In genomic region chr8:124701023-124701422, GRCm38 (mm10) we compare ENCODE assay signal across 16 mouse cellular contexts. TPM values are rescaled to one million over a fixed set of nuclear protein-coding genes. Genes with fewer than 3 reads are reported as not detected.
A peak's percentile ranks its signal among the peaks of the same experiment; 100 is the strongest.
DNase-seq lines count a peak whose midpoint lies in the region; ATAC-seq and TF ChIP-seq lines count a peak whose summit lies in the region.
"Had no signal": no experiment of that assay in that cellular context is flagged by ENCODE, and none has a peak within 500 bp of the region (broad histone marks: within the 10 kb centered on the region; RNA-seq: fewer than 3 reads in every experiment).

No protein-coding gene starts in this region.

- no peak for DNase-seq in heart, postnatal 0 days (ENCODE audit: low spot score)
- DNase-seq in heart, adult 8-10 months (ENCODE audit: low spot score): no peak
- DNase-seq in CH12.LX (ENCODE audit: extremely low read depth): no peak
- DNase-seq in thymus, postnatal 0 days (ENCODE audit: low spot score): peak; percentile 86
- DNase-seq in kidney, postnatal 10 days: no peak
- DNase-seq in gastrocnemius, adult 8-10 months (ENCODE audit: low spot score in 2 of 2): no peak
- no peak for DNase-seq in retina, postnatal 1 day
- DNase-seq: cerebellum, postnatal 10 days; kidney, adult 11 months; left cerebral cortex, postnatal 4 days; right cerebral cortex, postnatal 14 days had no signal

- H3K4me3 ChIP-seq in heart, postnatal 0 days (ENCODE audit: low read depth, low read length): no peak overlapping the region
- no peak overlapping the region for H3K4me3 ChIP-seq in CH12.LX (replicated peaks in 1 of 3; ENCODE audit: low read depth in 2 of 3, low read length in 2 of 3, poor library complexity in 1 of 3)
- H3K4me3 ChIP-seq: embryonic facial prominence, embryonic 12.5 days; liver, embryonic 15.5 days; midbrain, embryonic 13.5 days had no signal

- H3K4me1 ChIP-seq in heart, postnatal 0 days (ENCODE audit: control insufficient read depth, insufficient read depth): no peaks in the 10 kb centered on the region
- H3K4me1 ChIP-seq in CH12.LX (ENCODE audit: control insufficient read depth in 1 of 2, insufficient read depth in 2 of 2): peaks cover 8 to 23% of the 10 kb centered on the region in 2 experiments
- H3K4me1 ChIP-seq: embryonic facial prominence, embryonic 12.5 days; liver, embryonic 15.5 days; midbrain, embryonic 13.5 days had no signal

- no peak for TF ChIP-seq CTCF in heart, postnatal 0 days (IDR thresholded peaks at IDR 0.05; ENCODE audit: low read depth)
- TF ChIP-seq CTCF in CH12.LX (conservative IDR thresholded peaks at IDR 0.05 in 1 of 2, IDR thresholded peaks at IDR 0.05 in 1 of 2; ENCODE audit: low read depth in 2 of 2, low read length in 2 of 2): no peak

- no peaks in the 10 kb centered on the region for H3K9me3 ChIP-seq in heart, postnatal 0 days (replicated peaks; ENCODE audit: control insufficient read depth, low read length)
- H3K9me3 ChIP-seq in CH12.LX (replicated peaks; ENCODE audit: low read length): no peaks in the 10 kb centered on the region
- H3K9me3 ChIP-seq: embryonic facial prominence, embryonic 12.5 days; liver, embryonic 15.5 days; midbrain, embryonic 13.5 days had no signal

- in situ Hi-C loops in CH12.LX (cut with MboI; ENCODE audit: low pct_ligation_motif_present, low pct_unique_long_range_greater_than_20kb, low sequenced_read_pairs): no loop called here

- TF ChIP-seq POLR2A in CH12.LX (IDR thresholded peaks at IDR 0.05; ENCODE audit: low read depth, low read length): no peak

- no peak for TF ChIP-seq EP300 in heart, postnatal 0 days (IDR thresholded peaks at IDR 0.05; ENCODE audit: low read depth)
- TF ChIP-seq EP300 in CH12.LX (IDR thresholded peaks at IDR 0.05; ENCODE audit: low read length): no peak

- ATAC-seq in heart, postnatal 0 days (ENCODE audit: insufficient read depth, low read depth): no peak
- ATAC-seq in megakaryocyte progenitor cell, adult 5-6 weeks (replicated peaks; ENCODE audit: poor library complexity): peak; percentile 31; the same call in 1 of the 2 replicates
- ATAC-seq: forebrain, embryonic 14.5 days; midbrain, embryonic 13.5 days had no signal

- H3K27ac ChIP-seq in heart, postnatal 0 days (ENCODE audit: low read depth): peak overlapping the region; percentile 23; the same call in 1 of the 2 replicates
- H3K27ac ChIP-seq in CH12.LX (ENCODE audit: insufficient read depth, low read depth): peak overlapping the region; percentile 26
- H3K27ac ChIP-seq: embryonic facial prominence, embryonic 12.5 days; liver, embryonic 15.5 days; midbrain, embryonic 13.5 days had no signal

- H3K79me2 ChIP-seq in CH12.LX (replicated peaks; ENCODE audit: control insufficient read depth, extremely low read depth, insufficient read depth, poor library complexity, severe bottlenecking): no peaks in the 10 kb centered on the region

- H3K27me3 ChIP-seq in heart, postnatal 0 days (ENCODE audit: control insufficient read depth, insufficient read depth, low read length): no peaks in the 10 kb centered on the region
- H3K27me3 ChIP-seq in CH12.LX (replicated peaks): no peaks in the 10 kb centered on the region
- H3K27me3 ChIP-seq: embryonic facial prominence, embryonic 12.5 days; liver, embryonic 15.5 days; midbrain, embryonic 13.5 days had no signal

- peaks cover 30% of the 10 kb centered on the region for H3K36me3 ChIP-seq in heart, postnatal 0 days (replicated peaks; ENCODE audit: control insufficient read depth, insufficient read depth, low read length)
- peaks cover 44 to 82% of the 10 kb centered on the region in 2 experiments for H3K36me3 ChIP-seq in CH12.LX (replicated peaks in 1 of 2; ENCODE audit: control insufficient read depth in 1 of 2, insufficient read depth in 1 of 2, low read length in 1 of 2)

- H3K4me2 ChIP-seq in heart, postnatal 0 days (ENCODE audit: low read depth, low read length): no peak overlapping the region
- H3K4me2 ChIP-seq in CH12.LX (ENCODE audit: insufficient read depth, low read depth, poor library complexity, severe bottlenecking): no peak overlapping the region
- H3K4me2 ChIP-seq: embryonic facial prominence, embryonic 12.5 days; liver, embryonic 15.5 days; midbrain, embryonic 13.5 days had no signal

- dilution Hi-C loops in CH12.LX (cut with MboI; ENCODE audit: extremely low pct_ligation_motif_present, extremely low pct_unique_long_range_greater_than_20kb, low sequenced_read_pairs): no loop called here

- H3K9ac ChIP-seq in heart, postnatal 0 days (replicated peaks; ENCODE audit: low read depth, low read length): no peak overlapping the region
- no peak overlapping the region for H3K9ac ChIP-seq in CH12.LX (ENCODE audit: insufficient read depth, low read depth)
- H3K9ac ChIP-seq: embryonic facial prominence, embryonic 12.5 days; liver, embryonic 15.5 days; midbrain, embryonic 13.5 days had no signal

- 71% methylated on average over 9 of the region's 9 CpGs for WGBS in heart, postnatal 0 days

- no peak for TF ChIP-seq RAD21 in CH12.LX (IDR thresholded peaks at IDR 0.05; ENCODE audit: low read depth, low read length)

TF ChIP-seq in CH12.LX, 34 proteins besides CTCF, POLR2A, EP300 and RAD21:
- no peak for TF ChIP-seq PAX5 (IDR thresholded peaks at IDR 0.05; ENCODE audit: low read length)
- TF ChIP-seq JUN (IDR thresholded peaks at IDR 0.05; ENCODE audit: insufficient read depth, low read depth, low read length): no peak
- no peak for TF ChIP-seq ZKSCAN1 (IDR thresholded peaks at IDR 0.05; ENCODE audit: borderline replicate concordance, low read depth, low read length)
- TF ChIP-seq ETS1 (conservative IDR thresholded peaks at IDR 0.05; ENCODE audit: low read depth, low read length): no peak
- no peak for TF ChIP-seq MYC (IDR thresholded peaks at IDR 0.05; ENCODE audit: low read depth, low read length)
- TF ChIP-seq MEF2A (IDR thresholded peaks at IDR 0.05; ENCODE audit: borderline replicate concordance, low read depth, low read length): no peak
- TF ChIP-seq CHD2 (IDR thresholded peaks at IDR 0.05; ENCODE audit: low read length): no peak
- no peak for TF ChIP-seq SMC3 (IDR thresholded peaks at IDR 0.05; ENCODE audit: low read depth, low read length)
- TF ChIP-seq IRF4 (IDR thresholded peaks at IDR 0.05; ENCODE audit: low read depth, low read length): no peak
- TF ChIP-seq MXI1 (IDR thresholded peaks at IDR 0.05; ENCODE audit: low read depth, low read length): no peak
- no peak for TF ChIP-seq MAX (IDR thresholded peaks at IDR 0.05; ENCODE audit: low read length)
- no peak for TF ChIP-seq ZNF384 (IDR thresholded peaks at IDR 0.05; ENCODE audit: low read depth, low read length)
- TF ChIP-seq UBTF (IDR thresholded peaks at IDR 0.05; ENCODE audit: low read depth, low read length): no peak

RNA-seq across cellular contexts. Expression of gene Ttc13, which starts 20.8 kb away (rescaled TPM):
- total RNA-seq in heart, postnatal 0 days (2014; rRNA removed; ENCODE audit: low replicate concordance): 15.3 and 18.7 TPM in 2 replicates
- 13.7 and 15.7 TPM in 2 replicates for polyA plus RNA-seq in heart, postnatal 0 days (2015; fragmentation: Nextera tagmentation; extraction: Ambion mirVana)
- total RNA-seq in heart, adult 8-10 months (2022): 10 to 100 TPM; 13.4 to 18.6 (median 14.7) TPM
- 33.6 and 36.6 TPM in 2 replicates for total RNA-seq in CH12.LX (2012; rRNA removed)
- total RNA-seq in CH12.LX (2014; rRNA removed): 33.5 and 35.8 TPM in 2 replicates
- polyA plus RNA-seq in CH12.LX (2012; ENCODE audit: insufficient read length, low read depth): 26.3 and 30.8 TPM in 2 replicates
- total RNA-seq in megakaryocyte progenitor cell, adult 5-6 weeks (2015): 49.9 and 51.7 TPM in 2 replicates
- total RNA-seq in megakaryocyte progenitor cell, adult 5-6 weeks (2017): 52.1 and 52.3 TPM in 2 replicates
- 50.8 and 54.3 TPM in 2 replicates for polyA plus RNA-seq in thymus, postnatal 0 days (2015; fragmentation: Nextera tagmentation; extraction: Ambion mirVana)
- total RNA-seq in gastrocnemius, adult 8-10 months (2022): 10 to 100 TPM; 14.1 to 20.5 (median 18.3) TPM

RNA-seq across cellular contexts. Expression of gene Arv1, which starts 20.9 kb away (rescaled TPM):
- total RNA-seq in heart, postnatal 0 days (2014; rRNA removed; ENCODE audit: low replicate concordance): 10.5 and 10.7 TPM in 2 replicates
- polyA plus RNA-seq in heart, postnatal 0 days (2015; fragmentation: Nextera tagmentation; extraction: Ambion mirVana): 8.9 and 11.0 TPM in 2 replicates
- 1 to 10 TPM; 3.6 to 6.0 (median 3.9) TPM for total RNA-seq in heart, adult 8-10 months (2022)
- total RNA-seq in CH12.LX (2012; rRNA removed) (9.7 and 11.5 TPM in 2 replicates), CH12.LX (2014; rRNA removed) (11.4 and 11.9 TPM in 2 replicates)
- polyA plus RNA-seq in CH12.LX (2012; ENCODE audit: insufficient read length, low read depth): 18.8 and 22.0 TPM in 2 replicates
- 10.1 and 13.3 TPM in 2 replicates for total RNA-seq in megakaryocyte progenitor cell, adult 5-6 weeks (2015)
- 4.0 and 5.8 TPM in 2 replicates for total RNA-seq in megakaryocyte progenitor cell, adult 5-6 weeks (2017)
- 20.5 and 23.3 TPM in 2 replicates for polyA plus RNA-seq in thymus, postnatal 0 days (2015; fragmentation: Nextera tagmentation; extraction: Ambion mirVana)
- 1 to 10 TPM; 1.5 to 4.5 (median 3.5) TPM for total RNA-seq in gastrocnemius, adult 8-10 months (2022)

RNA-seq across cellular contexts. Expression of gene 2310022B05Rik, which starts 37.9 kb away (rescaled TPM):
- total RNA-seq in heart, postnatal 0 days (2014; rRNA removed; ENCODE audit: low replicate concordance): 144 and 164 TPM in 2 replicates
- polyA plus RNA-seq in heart, postnatal 0 days (2015; fragmentation: Nextera tagmentation; extraction: Ambion mirVana): 29.8 and 30.7 TPM in 2 replicates
- 10 to 100 TPM; 42.8 to 61.1 (median 50.7) TPM for total RNA-seq in heart, adult 8-10 months (2022)
- total RNA-seq in CH12.LX (2012; rRNA removed) (3.4 and 5.7 TPM in 2 replicates), CH12.LX (2014; rRNA removed) (2.2 and 3.2 TPM in 2 replicates)
- polyA plus RNA-seq in CH12.LX (2012; ENCODE audit: insufficient read length, low read depth): 7.1 and 7.8 TPM in 2 replicates
- 6.3 and 7.0 TPM in 2 replicates for total RNA-seq in megakaryocyte progenitor cell, adult 5-6 weeks (2015)
- total RNA-seq in megakaryocyte progenitor cell, adult 5-6 weeks (2017): 3.0 and 3.1 TPM in 2 replicates
- 6.7 and 6.9 TPM in 2 replicates for polyA plus RNA-seq in thymus, postnatal 0 days (2015; fragmentation: Nextera tagmentation; extraction: Ambion mirVana)
- total RNA-seq in gastrocnemius, adult 8-10 months (2022): 10 to 100 TPM in 2 of 4 experiments, 1 to 10 TPM in 2; 8.0 to 13.0 (median 10.7) TPM

RNA-seq across cellular contexts. Expression of gene Fam89a, which starts 50.6 kb away (rescaled TPM):
- not detected in 2 replicates for total RNA-seq in heart, postnatal 0 days (2014; rRNA removed; ENCODE audit: low replicate concordance)
- polyA plus RNA-seq in heart, postnatal 0 days (2015; fragmentation: Nextera tagmentation; extraction: Ambion mirVana): 0.89 and 1.1 TPM in 2 replicates
- 1 to 10 TPM in 3 of 4 experiments, under 1 TPM in 1; 0.72 to 1.5 (median 1.4) TPM for total RNA-seq in heart, adult 8-10 months (2022)
- 4.5 and 4.8 TPM in 2 replicates for total RNA-seq in CH12.LX (2012; rRNA removed)
- total RNA-seq in CH12.LX (2014; rRNA removed): 2.2 and 2.5 TPM in 2 replicates
- polyA plus RNA-seq in CH12.LX (2012; ENCODE audit: insufficient read length, low read depth): 3.7 and 4.9 TPM in 2 replicates
- not detected in 2 replicates for total RNA-seq in megakaryocyte progenitor cell, adult 5-6 weeks (2015)
- not detected in 2 replicates for total RNA-seq in megakaryocyte progenitor cell, adult 5-6 weeks (2017)
- 6.1 and 7.7 TPM in 2 replicates for polyA plus RNA-seq in thymus, postnatal 0 days (2015; fragmentation: Nextera tagmentation; extraction: Ambion mirVana)
- total RNA-seq in gastrocnemius, adult 8-10 months (2022): under 1 TPM in 3 of 4 experiments, not detected in 1; 0.31 to 0.51 (median 0.36) TPM
